Mouse (Mus musculus): ENCODE data around the gene Adcy5.

Gene Adcy5

DNA sequence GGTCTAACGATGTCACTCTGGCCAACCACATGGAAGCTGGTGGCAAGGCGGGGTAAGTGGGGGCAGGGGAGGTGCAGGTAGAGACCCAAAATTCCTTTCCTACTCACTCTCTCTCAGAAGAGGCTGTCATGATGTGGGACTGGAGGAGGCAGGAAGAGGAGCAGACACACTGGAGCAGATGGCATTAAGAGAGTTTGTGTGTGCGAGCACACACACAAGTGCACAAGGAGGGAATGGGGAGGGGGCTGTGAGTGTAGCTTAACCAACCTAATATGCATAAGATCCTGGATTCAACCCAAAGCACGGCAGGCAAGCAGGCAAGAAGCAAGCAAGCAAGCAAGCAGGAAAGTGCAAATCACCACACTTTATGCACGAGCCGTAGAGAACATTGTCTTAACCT is 116.3 kb downstream of the Adcy5 start:
- DNase-seq (ENCODE audit: low spot score) = no peak

GRCm38 (mm10) chr16:35271572-35271971 is 116.9 kb downstream of the Adcy5 start:
- peak; percentile 45 for DNase-seq (ENCODE audit: low spot score)

DNA sequence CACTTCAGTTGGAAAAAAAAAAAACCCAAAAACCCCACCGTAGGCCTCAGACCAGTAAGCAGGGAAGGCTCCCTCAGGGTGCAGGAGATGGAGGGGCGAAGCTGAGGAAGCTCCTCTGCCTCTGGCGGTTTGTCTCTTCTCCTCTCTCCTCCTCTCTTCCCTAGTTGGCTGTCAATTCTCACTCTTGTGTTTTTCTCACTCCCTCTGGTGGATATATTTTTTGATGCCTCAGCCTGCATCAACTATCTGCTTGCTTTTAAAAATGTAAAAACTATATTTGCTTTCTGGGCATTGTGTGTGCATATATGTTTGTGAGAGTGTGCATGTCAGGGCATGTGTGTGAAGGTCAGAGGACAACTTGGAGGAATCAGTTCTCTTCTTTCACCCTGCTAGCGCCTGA is 117.7 kb downstream of the Adcy5 start:
- no peak for DNase-seq (ENCODE audit: low spot score)

DNA sequence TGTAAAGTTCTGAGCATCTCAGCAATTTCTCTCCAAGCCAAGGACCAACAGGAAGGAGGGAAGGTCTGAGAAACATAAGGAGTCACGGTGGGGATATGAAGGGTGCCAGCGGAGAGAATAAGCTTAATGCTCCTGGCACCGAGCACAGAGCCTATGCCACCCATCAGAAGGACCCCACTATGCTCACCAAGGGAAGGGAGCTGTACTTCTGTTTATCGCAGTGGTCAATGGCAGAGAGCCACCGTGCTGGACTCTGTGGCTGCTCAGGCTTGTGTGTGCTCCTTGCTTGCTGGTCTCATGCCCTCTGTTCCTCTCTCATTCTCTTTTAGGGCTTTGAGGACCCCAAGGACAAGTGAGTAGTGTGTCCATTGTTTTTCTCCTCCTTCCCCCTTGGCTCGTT is 123.5 kb downstream of the Adcy5 start:
- no peak for DNase-seq (ENCODE audit: low spot score)

- DNase-seq (ENCODE audit: low spot score) = no peak
Observed at GRCm38 (mm10) chr16:35282456-35282855, 127.8 kb downstream of the Adcy5 start.

- DNase-seq (ENCODE audit: low spot score) = no peak
Observed at GRCm38 (mm10) chr16:35285821-35286220, 131.1 kb downstream of the Adcy5 start.

- no peak for DNase-seq (ENCODE audit: low spot score)
Observed at GRCm38 (mm10) chr16:35287244-35287643, 132.6 kb downstream of the Adcy5 start.

- no peak for DNase-seq (ENCODE audit: low spot score)
Observed at GRCm38 (mm10) chr16:35297786-35298185, 143.1 kb downstream of the Adcy5 start.

DNA sequence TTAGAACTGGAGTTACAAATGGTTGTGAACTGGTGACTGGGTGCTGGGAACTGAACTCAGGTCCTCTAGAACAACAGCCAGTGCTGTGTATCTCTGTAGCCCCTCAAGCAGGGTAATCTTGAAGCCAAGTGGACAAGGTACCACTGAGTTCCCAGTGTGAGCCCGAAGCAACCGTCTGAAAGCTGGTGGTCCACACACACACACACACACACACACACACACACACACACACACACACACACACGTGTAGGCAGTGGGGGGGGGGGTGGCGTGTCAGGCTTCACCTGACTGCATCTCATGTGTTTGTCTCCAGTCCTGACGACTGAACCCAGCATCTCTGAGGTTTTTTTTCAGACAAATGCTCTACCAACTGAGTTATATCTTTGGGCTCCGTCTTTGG is 145.5 kb downstream of the Adcy5 start:
- no peak for DNase-seq (ENCODE audit: low spot score)

DNA sequence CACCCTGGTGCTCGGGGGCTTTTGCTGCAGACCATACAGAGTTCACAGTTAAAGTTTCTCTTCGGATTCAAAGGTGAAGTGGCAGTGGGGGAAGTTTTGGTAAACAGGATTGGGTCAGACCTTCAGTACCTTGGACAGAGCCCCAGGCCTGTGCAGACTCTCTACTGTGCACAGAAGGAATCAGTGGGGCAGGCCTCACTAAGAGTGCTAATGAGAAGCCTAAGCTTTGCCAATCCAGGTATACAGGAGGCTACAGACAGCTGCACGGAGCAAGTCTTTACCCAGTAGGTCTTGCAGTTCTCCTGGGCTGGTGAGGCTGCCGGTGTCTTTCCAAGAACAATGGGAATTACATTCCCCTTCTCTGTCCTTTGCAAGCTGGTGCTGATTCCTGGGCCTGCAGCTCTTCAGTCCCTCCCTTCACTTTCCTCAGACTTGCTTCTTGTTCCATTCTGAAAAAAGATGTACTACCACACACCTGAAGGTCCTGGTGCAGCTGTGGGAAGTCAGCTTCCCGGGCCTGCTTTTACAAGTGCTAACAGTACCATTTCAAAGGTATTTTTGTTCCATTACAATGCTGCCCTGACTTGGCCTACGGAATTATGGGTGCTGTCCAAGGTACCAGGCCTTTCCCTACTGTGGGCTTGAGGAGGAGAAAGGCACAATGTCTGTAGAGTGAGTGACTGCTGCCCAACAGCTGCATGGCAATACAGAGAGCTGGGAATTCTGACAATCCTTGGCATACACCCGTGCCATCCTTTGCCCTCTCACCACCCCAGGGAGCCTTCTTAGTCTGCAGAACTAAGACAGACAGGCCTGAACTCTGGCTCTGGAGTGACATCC is 148.0 kb downstream of the Adcy5 start:
- peak; percentile 67 for DNase-seq (ENCODE audit: low spot score)

- no peak for DNase-seq (ENCODE audit: low spot score)
Observed at GRCm38 (mm10) chr16:35303721-35304120, 149.0 kb downstream of the Adcy5 start.

DNA sequence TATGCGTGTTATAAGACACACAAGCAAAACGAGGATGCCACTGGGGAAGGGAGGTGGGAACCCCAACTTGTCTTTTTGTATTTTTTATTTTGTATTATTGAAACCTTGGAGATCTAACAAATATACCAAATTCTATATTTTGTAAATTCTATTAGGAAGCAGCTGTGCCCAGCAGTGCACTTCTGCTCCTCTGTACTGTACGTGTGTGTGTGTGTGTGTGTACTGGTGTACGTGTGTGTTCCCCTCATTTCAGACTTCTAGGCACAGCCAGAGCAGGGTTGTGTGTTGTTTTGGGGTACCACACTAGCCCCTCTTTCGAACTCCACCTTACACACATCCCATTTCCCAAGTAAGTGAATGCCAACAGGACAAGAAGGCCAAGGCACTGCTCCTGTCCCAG is 149.7 kb downstream of the Adcy5 start:
- DNase-seq (ENCODE audit: low spot score) = no peak

- DNase-seq (ENCODE audit: low spot score) = no peak
Observed at GRCm38 (mm10) chr16:35305226-35305625, 150.5 kb downstream of the Adcy5 start.

DNA sequence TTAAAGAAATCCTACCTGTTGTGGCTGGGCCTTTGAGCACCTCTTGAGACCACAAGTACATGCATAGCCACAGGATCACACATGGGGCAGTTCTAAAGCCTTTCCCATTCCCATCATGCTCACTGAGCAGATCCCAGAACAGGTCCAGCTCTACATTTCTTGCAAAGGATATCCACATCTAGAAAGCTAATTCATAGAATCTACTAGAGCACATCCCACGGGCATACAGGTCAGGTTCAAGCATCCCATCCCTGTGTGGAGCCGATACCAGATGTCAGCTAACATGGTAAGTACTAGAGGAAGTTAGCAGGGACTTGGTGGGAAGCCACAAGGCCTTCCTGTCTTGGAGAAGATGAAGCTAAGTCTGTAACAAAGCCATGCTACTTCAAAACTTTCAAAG is 152.0 kb downstream of the Adcy5 start:
- no peak for DNase-seq (ENCODE audit: low spot score)

DNA sequence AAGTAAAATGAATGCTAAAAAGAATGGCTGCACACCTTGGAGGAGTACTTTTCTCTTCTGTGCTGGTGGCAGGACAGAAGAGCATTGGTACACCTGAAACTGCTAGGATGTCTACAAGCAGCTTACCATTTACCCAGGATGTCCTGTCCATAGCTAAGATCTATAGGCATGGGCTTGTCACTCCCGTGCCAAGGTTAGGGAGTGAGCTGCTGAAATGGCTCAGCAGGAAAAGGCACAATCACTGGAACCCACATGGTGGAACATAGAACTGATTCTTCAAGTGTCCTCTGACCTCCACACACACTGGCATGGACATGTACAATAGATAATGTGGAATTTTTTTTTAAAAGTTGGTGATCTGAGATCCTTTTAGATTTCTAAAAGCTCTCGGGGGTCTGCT is 152.7 kb downstream of the Adcy5 start:
- DNase-seq (ENCODE audit: low spot score) = no peak

DNA sequence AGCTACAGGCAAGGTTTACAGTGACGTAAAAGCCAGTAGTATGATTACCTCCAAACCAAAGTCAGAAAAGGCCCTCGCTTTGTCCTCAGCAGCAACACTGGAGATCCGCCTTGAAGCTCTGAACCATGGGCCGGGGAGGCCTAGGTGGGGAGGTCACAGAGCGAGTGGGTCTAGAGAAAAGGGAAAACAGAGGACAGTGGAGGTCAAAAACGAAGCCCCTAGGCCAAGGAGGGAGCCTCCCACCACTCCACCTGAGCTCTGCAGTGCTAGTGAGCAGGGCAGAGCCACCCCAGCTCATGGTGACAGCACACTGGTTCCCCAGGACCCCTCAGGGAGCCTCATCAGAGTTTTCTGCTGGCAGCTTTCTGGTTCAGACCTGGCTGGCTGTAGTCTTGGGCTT is 153.3 kb downstream of the Adcy5 start:
- no peak for DNase-seq (ENCODE audit: low spot score)

DNA sequence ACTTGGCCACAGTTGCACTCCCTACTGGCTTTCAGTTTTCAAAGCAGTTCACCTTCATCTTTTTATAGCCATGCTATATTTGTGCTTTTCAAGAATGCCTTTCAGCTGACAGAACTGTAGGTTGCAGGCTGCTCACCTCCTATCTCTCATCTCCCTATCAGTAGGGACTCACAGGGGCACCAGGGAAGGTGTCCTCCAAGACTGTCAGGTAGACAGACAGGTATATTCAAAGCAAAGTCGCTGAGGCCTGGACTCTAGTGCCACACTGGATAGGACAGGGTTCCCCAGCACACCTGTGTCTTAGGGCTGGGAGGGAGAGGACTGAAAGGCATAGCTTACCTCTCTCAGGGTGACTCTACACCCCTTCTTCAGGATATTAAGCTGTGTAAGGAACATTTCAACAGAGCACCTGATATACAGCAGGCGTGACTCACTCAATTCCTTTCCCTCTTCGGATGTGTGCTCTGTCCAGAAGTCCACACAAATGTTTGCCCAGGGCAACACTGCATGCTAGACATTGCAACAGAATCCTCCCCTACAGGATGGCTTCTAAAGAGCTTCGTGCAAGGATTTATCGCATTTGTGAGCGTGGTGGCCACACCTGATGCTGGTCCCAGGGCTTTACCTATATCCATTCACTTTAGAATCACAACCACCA is 153.9 kb downstream of the Adcy5 start:
- no peak for DNase-seq (ENCODE audit: low spot score)

DNA sequence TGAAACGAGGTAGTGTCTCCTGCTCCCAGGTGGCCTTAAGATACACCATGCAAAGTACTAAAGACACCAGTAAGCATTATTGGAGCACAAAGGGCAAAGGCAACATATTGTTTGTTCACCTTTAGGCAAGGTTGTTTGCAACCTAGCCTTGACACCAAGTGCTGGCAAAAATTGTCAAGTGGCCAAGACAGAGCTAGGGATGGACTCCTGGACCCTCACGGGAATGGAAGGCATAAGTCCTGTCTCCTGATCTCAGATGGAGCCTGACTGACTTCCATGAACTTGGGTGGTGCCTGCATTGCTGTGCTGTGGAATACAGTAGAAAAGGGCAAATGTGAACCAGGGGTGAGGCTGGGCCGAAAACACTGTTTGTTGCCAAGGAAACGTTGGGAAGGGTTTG is 155.0 kb downstream of the Adcy5 start:
- no peak for DNase-seq (ENCODE audit: low spot score)

- DNase-seq (ENCODE audit: low spot score) = peak; percentile 37
Observed at GRCm38 (mm10) chr16:35310551-35311110, 156.0 kb downstream of the Adcy5 start.

DNA sequence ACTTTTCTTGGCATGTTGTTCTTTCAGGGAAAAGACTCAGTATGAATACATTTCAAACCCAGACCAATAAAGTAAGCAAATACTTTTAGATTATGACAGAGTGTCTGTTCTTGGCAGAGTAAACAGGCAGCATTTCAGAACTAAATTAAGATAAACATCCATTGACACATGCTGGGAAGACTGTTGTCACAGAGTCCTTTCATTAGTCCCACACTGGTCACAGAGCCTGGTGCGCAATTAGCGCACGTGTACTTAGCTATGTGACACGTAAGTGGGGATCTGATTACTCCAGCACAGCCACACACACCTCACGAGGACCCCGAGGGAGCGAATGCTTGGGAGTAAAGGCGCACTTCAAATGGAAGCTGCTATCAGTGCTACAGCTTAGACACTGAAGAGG is 156.9 kb downstream of the Adcy5 start:
- peak; percentile 20 for DNase-seq (ENCODE audit: low spot score)

- no peak for DNase-seq (ENCODE audit: low spot score)
Observed at GRCm38 (mm10) chr16:35315496-35315895, 160.8 kb downstream of the Adcy5 start.

- no peak for DNase-seq (ENCODE audit: low spot score)
Observed at GRCm38 (mm10) chr16:35316856-35317264, 162.2 kb downstream of the Adcy5 start.

DNA sequence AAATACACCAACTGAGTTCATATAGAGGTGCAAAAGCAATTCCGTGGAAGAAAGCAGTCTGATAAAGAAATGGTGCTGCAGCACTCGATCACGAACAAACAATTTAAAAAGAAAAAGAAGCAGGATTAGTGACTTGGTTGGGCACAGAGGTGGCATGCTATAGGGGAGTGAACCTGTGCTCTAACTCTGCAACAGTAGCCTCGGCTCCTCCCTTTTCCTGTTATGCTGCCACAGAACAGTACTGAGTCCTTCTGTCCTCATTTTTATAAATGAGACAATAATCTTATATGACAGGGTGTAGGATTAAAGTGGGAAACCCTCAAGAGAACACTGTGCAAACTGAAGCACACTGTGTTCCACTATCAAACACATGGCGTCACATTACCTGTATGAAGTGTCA is 162.8 kb downstream of the Adcy5 start:
- no peak for DNase-seq (ENCODE audit: low spot score)
